Mouse (Mus musculus): ENCODE measurements around the gene Lhfpl2. TPM values are rescaled to one million over a fixed set of nuclear protein-coding genes. Genes with fewer than 3 reads are reported as not detected.
A peak's percentile ranks its signal among the peaks of the same experiment; 100 is the strongest.

Gene Lhfpl2
- polyA plus RNA-seq, 1 experiment from 2014 or later = 41.2 TPM

DNA sequence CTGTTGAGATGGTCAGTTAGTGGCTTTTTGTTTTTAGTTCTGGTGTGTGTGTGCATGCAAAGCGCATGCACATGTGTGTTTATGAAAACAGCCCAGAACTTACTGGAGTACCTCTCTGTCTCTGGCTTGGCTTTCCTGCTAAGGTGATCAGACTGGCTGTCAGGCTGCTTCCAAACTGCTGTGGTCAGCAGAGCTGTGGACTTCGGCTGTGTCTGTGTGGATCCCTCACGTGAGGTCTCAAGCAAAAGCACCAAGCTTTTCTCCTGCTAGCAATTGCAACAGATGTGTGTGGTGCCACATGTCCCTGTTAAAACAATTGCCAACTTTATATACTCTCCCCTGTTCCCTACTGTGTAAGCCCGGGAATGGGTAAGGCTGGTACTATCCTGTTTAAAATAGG lies 82.8 kb downstream of the Lhfpl2 start:
- Histone ChIP-seq H3K36me3 (replicated peaks; ENCODE audit: control insufficient read depth, insufficient read depth, low read depth, low read length) (no peaks in the 10 kb centered on the region), H3K27ac (replicated peaks; ENCODE audit: low read depth, low read length) (no peak overlapping the region; the same call in 1 of the 2 replicates), H3K9me3 (replicated peaks; ENCODE audit: control insufficient read depth, low read length) (no peaks in the 10 kb centered on the region), H3K9ac (replicated peaks; ENCODE audit: low read length) (no peak overlapping the region), H3K4me3 (ENCODE audit: low read depth, low read length) (no peak overlapping the region), H3K27me3 (ENCODE audit: control insufficient read depth, insufficient read depth, low read length) (no peaks in the 10 kb centered on the region), H3K4me2 (ENCODE audit: low read depth, low read length) (no peak overlapping the region), H3K4me1 (ENCODE audit: control insufficient read depth, insufficient read depth, low read length) (peaks cover 19% of the 10 kb centered on the region)
- WGBS = 79% methylated on average over 4 of the region's 4 CpGs
- ATAC-seq (replicated peaks; ENCODE audit: insufficient number of reproducible peaks, low FRiP score, low TSS enrichment, low read depth) = no peak
- DNase-seq (ENCODE audit: low spot score) = no peak

DNA sequence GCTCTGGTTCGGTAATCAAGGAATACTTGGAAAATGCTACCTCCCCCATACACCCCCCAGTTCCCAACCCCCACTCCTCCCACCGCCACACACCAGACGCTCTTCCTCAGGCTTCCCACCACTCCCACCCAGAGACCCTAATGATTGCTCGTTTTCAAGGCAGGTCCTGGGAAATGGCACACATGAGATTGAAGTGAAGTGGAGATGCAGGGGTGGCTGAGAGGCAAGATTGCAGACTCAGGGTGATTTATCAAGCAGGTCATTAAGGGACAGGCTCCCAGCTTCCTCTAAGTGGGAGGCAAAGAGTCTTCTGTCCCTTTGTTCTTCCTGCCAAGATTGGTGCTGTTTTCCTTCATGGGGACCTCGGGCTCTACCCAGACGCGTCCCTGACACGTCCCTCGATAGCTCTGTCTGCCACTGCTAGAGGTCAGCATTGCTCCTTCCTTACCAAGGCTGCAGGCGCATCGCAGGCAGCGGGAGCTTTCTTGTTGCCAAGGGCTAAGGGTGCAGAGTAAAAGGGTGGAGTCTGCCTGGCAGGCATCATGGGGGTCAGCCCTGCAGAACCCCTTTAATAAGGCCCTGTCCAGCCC lies 85.6 kb downstream of the Lhfpl2 start:
- DNase-seq (ENCODE audit: low spot score) = peak; percentile 41
- Histone ChIP-seq H3K4me1 (ENCODE audit: control insufficient read depth, insufficient read depth, low read length) (peaks cover 18% of the 10 kb centered on the region), H3K27ac (replicated peaks; ENCODE audit: low read depth, low read length) (no peak overlapping the region), H3K27me3 (ENCODE audit: control insufficient read depth, insufficient read depth, low read length) (no peaks in the 10 kb centered on the region), H3K9ac (replicated peaks; ENCODE audit: low read length) (peak overlapping the region; percentile 13; the same call in 1 of the 2 replicates), H3K4me2 (ENCODE audit: low read depth, low read length) (no peak overlapping the region), H3K4me3 (ENCODE audit: low read depth, low read length) (no peak overlapping the region), H3K9me3 (replicated peaks; ENCODE audit: control insufficient read depth, low read length) (no peaks in the 10 kb centered on the region), H3K36me3 (replicated peaks; ENCODE audit: control insufficient read depth, insufficient read depth, low read depth, low read length) (no peaks in the 10 kb centered on the region)
- 18% methylated on average over 12 of the region's 12 CpGs for WGBS
- ATAC-seq (replicated peaks; ENCODE audit: insufficient number of reproducible peaks, low FRiP score, low TSS enrichment, low read depth) = no peak

DNA sequence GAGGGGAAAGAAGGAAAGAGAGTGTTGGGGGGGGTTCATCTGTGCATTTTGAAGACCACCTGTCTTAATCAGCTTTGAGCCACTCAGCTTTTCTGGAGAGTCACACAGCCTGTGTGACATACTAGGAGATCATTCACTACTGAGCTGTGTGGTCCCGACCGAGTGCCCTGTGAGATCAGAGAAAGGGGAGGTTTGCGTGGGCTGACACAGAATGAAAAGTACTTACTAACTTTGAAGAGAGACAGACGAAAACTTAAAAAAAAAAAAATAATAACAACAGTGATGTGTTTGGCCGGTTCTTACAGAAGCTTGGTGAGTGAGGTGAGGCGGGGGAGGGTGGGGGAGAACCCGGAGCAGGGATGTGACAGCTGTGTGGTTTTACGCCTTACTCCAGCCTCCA lies 86.9 kb downstream of the Lhfpl2 start:
- Histone ChIP-seq H3K9ac (replicated peaks; ENCODE audit: low read length) (no peak overlapping the region), H3K4me3 (ENCODE audit: low read depth, low read length) (no peak overlapping the region), H3K4me2 (ENCODE audit: low read depth, low read length) (no peak overlapping the region), H3K9me3 (replicated peaks; ENCODE audit: control insufficient read depth, low read length) (no peaks in the 10 kb centered on the region), H3K27ac (replicated peaks; ENCODE audit: low read depth, low read length) (no peak overlapping the region), H3K4me1 (ENCODE audit: control insufficient read depth, insufficient read depth, low read length) (peaks cover 15% of the 10 kb centered on the region), H3K27me3 (ENCODE audit: control insufficient read depth, insufficient read depth, low read length) (no peaks in the 10 kb centered on the region), H3K36me3 (replicated peaks; ENCODE audit: control insufficient read depth, insufficient read depth, low read depth, low read length) (no peaks in the 10 kb centered on the region)
- ATAC-seq (replicated peaks; ENCODE audit: insufficient number of reproducible peaks, low FRiP score, low TSS enrichment, low read depth) = no peak
- 63% methylated on average over 8 of the region's 8 CpGs for WGBS
- DNase-seq (ENCODE audit: low spot score) = no peak

DNA sequence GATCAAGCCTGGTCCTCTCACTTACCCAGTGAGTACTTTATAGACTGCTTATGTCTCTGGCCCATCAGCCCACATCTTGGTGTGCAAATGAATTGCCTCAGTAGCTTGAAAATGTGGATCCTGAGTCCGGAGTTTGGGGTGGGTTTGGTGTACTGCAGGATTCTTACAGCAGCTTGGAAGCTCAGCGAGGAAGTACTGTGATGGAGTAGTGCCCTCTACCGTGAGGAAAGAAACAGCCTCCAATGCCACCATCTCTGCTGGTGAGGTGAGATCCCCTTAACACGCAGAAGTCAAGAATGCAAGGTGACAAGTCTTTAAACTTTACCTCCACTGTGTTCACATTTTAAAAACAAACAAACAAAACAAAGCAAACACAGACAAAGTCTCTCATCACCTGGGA lies 89.7 kb downstream of the Lhfpl2 start:
- peak; percentile 41 for DNase-seq (ENCODE audit: low spot score)
- Histone ChIP-seq H3K9me3 (replicated peaks; ENCODE audit: control insufficient read depth, low read length) (no peaks in the 10 kb centered on the region), H3K36me3 (replicated peaks; ENCODE audit: control insufficient read depth, insufficient read depth, low read depth, low read length) (no peaks in the 10 kb centered on the region), H3K4me2 (ENCODE audit: low read depth, low read length) (no peak overlapping the region), H3K27ac (replicated peaks; ENCODE audit: low read depth, low read length) (no peak overlapping the region), H3K27me3 (ENCODE audit: control insufficient read depth, insufficient read depth, low read length) (no peaks in the 10 kb centered on the region), H3K4me3 (ENCODE audit: low read depth, low read length) (no peak overlapping the region), H3K9ac (replicated peaks; ENCODE audit: low read length) (no peak overlapping the region), H3K4me1 (ENCODE audit: control insufficient read depth, insufficient read depth, low read length) (peaks cover 9% of the 10 kb centered on the region)
- ATAC-seq (replicated peaks; ENCODE audit: insufficient number of reproducible peaks, low FRiP score, low TSS enrichment, low read depth) = no peak
- WGBS = 51% methylated on average over 4 of the region's 4 CpGs

DNA sequence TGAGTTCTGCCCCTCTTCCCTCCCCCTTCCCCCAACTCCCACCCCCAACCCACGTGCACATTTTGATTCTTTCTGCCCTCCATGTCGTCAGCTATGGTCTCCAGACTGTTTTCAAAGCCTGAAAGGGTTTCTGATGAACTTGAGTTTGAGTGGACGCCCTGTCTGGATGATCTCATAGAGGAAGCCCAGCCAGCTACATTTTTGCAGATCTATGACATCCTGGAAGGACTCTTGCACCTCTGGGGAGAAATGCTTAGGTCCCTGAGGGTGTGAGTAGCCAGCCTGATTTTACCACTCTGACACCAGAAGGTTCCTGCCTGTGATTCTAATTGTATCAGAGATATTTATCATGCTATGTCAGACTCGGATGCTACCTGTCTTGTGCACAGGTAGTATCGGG lies 91.4 kb downstream of the Lhfpl2 start:
- Histone ChIP-seq H3K36me3 (replicated peaks; ENCODE audit: control insufficient read depth, insufficient read depth, low read depth, low read length) (no peaks in the 10 kb centered on the region), H3K4me1 (ENCODE audit: control insufficient read depth, insufficient read depth, low read length) (no peaks in the 10 kb centered on the region), H3K27me3 (ENCODE audit: control insufficient read depth, insufficient read depth, low read length) (no peaks in the 10 kb centered on the region), H3K27ac (replicated peaks; ENCODE audit: low read depth, low read length) (no peak overlapping the region), H3K4me3 (ENCODE audit: low read depth, low read length) (no peak overlapping the region), H3K9ac (replicated peaks; ENCODE audit: low read length) (no peak overlapping the region), H3K9me3 (replicated peaks; ENCODE audit: control insufficient read depth, low read length) (no peaks in the 10 kb centered on the region), H3K4me2 (ENCODE audit: low read depth, low read length) (no peak overlapping the region)
- WGBS = 83% methylated on average over 5 of the region's 5 CpGs
- ATAC-seq (replicated peaks; ENCODE audit: insufficient number of reproducible peaks, low FRiP score, low TSS enrichment, low read depth) (no peak), DNase-seq (ENCODE audit: low spot score) (no peak)

DNA sequence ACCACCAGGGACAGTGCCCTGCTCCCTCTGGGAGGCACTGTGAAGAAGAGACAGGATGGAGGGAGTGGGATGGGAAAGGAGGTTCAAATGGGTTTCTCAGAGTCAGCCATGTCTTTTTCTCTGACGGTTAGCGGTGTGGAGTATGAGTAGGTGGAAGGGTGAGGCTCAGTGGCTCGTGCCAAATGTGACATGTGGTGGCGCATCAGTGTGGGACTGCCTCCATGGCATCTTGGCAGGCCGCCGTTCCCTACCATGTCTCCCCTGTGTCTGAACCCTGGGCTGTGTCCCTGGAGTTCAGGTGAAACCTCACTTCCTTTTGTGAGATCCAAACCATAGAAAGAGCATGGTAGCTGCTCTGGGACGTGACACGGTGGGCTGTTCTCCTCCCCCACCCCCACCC lies 92.2 kb downstream of the Lhfpl2 start:
- Histone ChIP-seq H3K27me3 (ENCODE audit: control insufficient read depth, insufficient read depth, low read length) (no peaks in the 10 kb centered on the region), H3K4me2 (ENCODE audit: low read depth, low read length) (no peak overlapping the region), H3K9me3 (replicated peaks; ENCODE audit: control insufficient read depth, low read length) (no peaks in the 10 kb centered on the region), H3K4me3 (ENCODE audit: low read depth, low read length) (no peak overlapping the region), H3K27ac (replicated peaks; ENCODE audit: low read depth, low read length) (no peak overlapping the region), H3K4me1 (ENCODE audit: control insufficient read depth, insufficient read depth, low read length) (no peaks in the 10 kb centered on the region), H3K36me3 (replicated peaks; ENCODE audit: control insufficient read depth, insufficient read depth, low read depth, low read length) (no peaks in the 10 kb centered on the region), H3K9ac (replicated peaks; ENCODE audit: low read length) (no peak overlapping the region)
- DNase-seq (ENCODE audit: low spot score) (no peak), ATAC-seq (replicated peaks; ENCODE audit: insufficient number of reproducible peaks, low FRiP score, low TSS enrichment, low read depth) (no peak)
- 92% methylated on average over 8 of the region's 8 CpGs for WGBS

DNA sequence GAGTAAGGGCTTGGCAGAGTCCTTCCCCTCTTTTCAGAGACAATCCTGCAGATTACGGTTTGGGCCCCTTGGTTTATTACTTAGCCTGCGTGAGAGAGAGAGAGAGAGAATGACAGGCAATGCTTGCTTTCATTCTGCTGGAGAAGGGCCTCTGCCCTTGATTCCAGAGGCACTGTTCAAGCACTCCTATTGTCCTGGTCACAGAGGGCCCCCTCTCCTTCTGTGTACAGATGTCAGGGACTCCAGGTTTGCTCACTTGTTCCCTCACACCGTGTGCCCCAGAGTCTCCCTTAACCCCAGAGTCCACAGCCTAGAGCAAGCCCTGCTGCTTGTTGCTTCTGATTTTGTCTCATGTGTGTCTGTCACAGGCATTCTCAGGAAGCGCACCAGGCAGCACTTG lies 93.7 kb downstream of the Lhfpl2 start:
- WGBS = 62% methylated on average over 4 of the region's 4 CpGs
- Histone ChIP-seq H3K9ac (replicated peaks; ENCODE audit: low read length) (no peak overlapping the region), H3K36me3 (replicated peaks; ENCODE audit: control insufficient read depth, insufficient read depth, low read depth, low read length) (no peaks in the 10 kb centered on the region), H3K4me2 (ENCODE audit: low read depth, low read length) (no peak overlapping the region), H3K4me3 (ENCODE audit: low read depth, low read length) (no peak overlapping the region), H3K27ac (replicated peaks; ENCODE audit: low read depth, low read length) (no peak overlapping the region), H3K9me3 (replicated peaks; ENCODE audit: control insufficient read depth, low read length) (no peaks in the 10 kb centered on the region), H3K27me3 (ENCODE audit: control insufficient read depth, insufficient read depth, low read length) (no peaks in the 10 kb centered on the region), H3K4me1 (ENCODE audit: control insufficient read depth, insufficient read depth, low read length) (no peaks in the 10 kb centered on the region)
- DNase-seq (ENCODE audit: low spot score) (no peak), ATAC-seq (replicated peaks; ENCODE audit: insufficient number of reproducible peaks, low FRiP score, low TSS enrichment, low read depth) (no peak)

DNA sequence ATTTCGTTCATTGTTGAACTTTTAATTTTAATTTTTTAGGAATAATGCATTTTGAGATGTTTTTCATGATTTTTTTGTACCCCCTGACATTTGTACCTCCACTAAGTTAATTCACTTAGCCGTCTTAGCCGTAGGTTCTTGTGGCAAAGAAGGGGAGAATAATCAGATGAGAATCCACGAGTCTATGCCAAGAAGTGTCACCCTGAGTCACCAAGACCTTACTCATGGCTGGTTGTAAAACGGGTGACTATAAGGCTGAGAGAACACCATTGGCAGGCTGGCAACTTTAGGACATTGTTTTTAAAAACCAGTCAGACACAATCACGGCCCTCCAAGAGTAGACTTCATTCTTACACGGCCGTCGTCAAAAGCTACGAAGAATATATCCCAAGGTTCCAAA lies 95.2 kb downstream of the Lhfpl2 start:
- Histone ChIP-seq H3K36me3 (replicated peaks; ENCODE audit: control insufficient read depth, insufficient read depth, low read depth, low read length) (no peaks in the 10 kb centered on the region), H3K9ac (replicated peaks; ENCODE audit: low read length) (no peak overlapping the region)
- WGBS = 95% methylated on average over 10 of the region's 10 CpGs

More for the DNA sequence above, 95.2 kb downstream of the Lhfpl2 start:
- H3K4me1 ChIP-seq (ENCODE audit: control insufficient read depth, insufficient read depth, low read length) = no peaks in the 10 kb centered on the region
- H3K27ac ChIP-seq (replicated peaks; ENCODE audit: low read depth, low read length) = no peak overlapping the region
- no peaks in the 10 kb centered on the region for H3K27me3 ChIP-seq (ENCODE audit: control insufficient read depth, insufficient read depth, low read length)
- no peaks in the 10 kb centered on the region for H3K9me3 ChIP-seq (replicated peaks; ENCODE audit: control insufficient read depth, low read length)
- no peak overlapping the region for H3K4me2 ChIP-seq (ENCODE audit: low read depth, low read length)
- ATAC-seq (replicated peaks; ENCODE audit: insufficient number of reproducible peaks, low FRiP score, low TSS enrichment, low read depth) = no peak
- no peak for DNase-seq (ENCODE audit: low spot score)
- no peak overlapping the region for H3K4me3 ChIP-seq (ENCODE audit: low read depth, low read length)
